Comparison of ENCODE assay signal across 22 mouse cellular contexts in genomic region chr17:25045281-25045680, GRCm38 (mm10). TPM values are rescaled to one million over a fixed set of nuclear protein-coding genes. Genes with fewer than 3 reads are reported as not detected.
A peak's percentile ranks its signal among the peaks of the same experiment; 100 is the strongest.
DNase-seq lines count a peak whose midpoint lies in the region; TF ChIP-seq lines count a peak whose summit lies in the region.
"Had no signal": no experiment of that assay in that cellular context is flagged by ENCODE, and none has a peak within 500 bp of the region (broad histone marks: within the 10 kb centered on the region; RNA-seq: fewer than 3 reads in every experiment).

No protein-coding gene starts in this region.

- no peaks in the 10 kb centered on the region for H3K36me3 ChIP-seq in heart, adult 2 months (ENCODE audit: control insufficient read depth, insufficient read depth, low read length)
- H3K36me3 ChIP-seq in spleen, adult 2 months (ENCODE audit: control insufficient read depth, insufficient read depth, low read length), result peaks cover 2% of the 10 kb centered on the region
- peaks cover 18 to 47% of the 10 kb centered on the region in 2 experiments for H3K36me3 ChIP-seq in CH12.LX (replicated peaks in 1 of 2; ENCODE audit: control insufficient read depth in 1 of 2, insufficient read depth in 1 of 2, low read length in 1 of 2)
- peaks cover 8% of the 10 kb centered on the region; the same call in 1 of the 2 replicates for H3K36me3 ChIP-seq in splenic B cell, adult 2 months (ENCODE audit: control insufficient read depth, insufficient read depth, low read length, poor library complexity, severe bottlenecking)

- H3K9ac ChIP-seq in heart, adult 2 months (ENCODE audit: low read depth, low read length), result no peak overlapping the region
- 0 out of 2 replicates have a peak overlapping the region, but pooled peaks have one; percentile 7 for H3K9ac ChIP-seq in CH12.LX (ENCODE audit: insufficient read depth, low read depth)
- H3K9ac ChIP-seq: embryonic facial prominence, embryonic 13.5 days; forebrain, embryonic 13.5 days; forebrain, postnatal 0 days; heart, embryonic 13.5 days; hindbrain, embryonic 13.5 days had no signal

- in situ Hi-C loops in CH12.LX (cut with MboI; ENCODE audit: low pct_ligation_motif_present, low pct_unique_long_range_greater_than_20kb, low sequenced_read_pairs), result no loop called here

- TF ChIP-seq EP300 in heart, adult 2 months (IDR thresholded peaks at IDR 0.05; ENCODE audit: insufficient read depth, low read depth, low read length), result no peak
- 0 out of 2 replicates have a peak, but pooled peaks have one; percentile 2 for TF ChIP-seq EP300 in CH12.LX (IDR thresholded peaks at IDR 0.05; ENCODE audit: low read length)

- H3K4me1 ChIP-seq in heart, adult 2 months (ENCODE audit: control insufficient read depth, insufficient read depth, low read length), result peaks cover 5% of the 10 kb centered on the region
- H3K4me1 ChIP-seq in spleen, adult 2 months (ENCODE audit: control insufficient read depth, insufficient read depth, insufficient read length), result peaks cover 24% of the 10 kb centered on the region; the same call in 1 of the 2 replicates
- peaks cover 30 to 61% of the 10 kb centered on the region in 2 experiments for H3K4me1 ChIP-seq in CH12.LX (ENCODE audit: control insufficient read depth in 1 of 2, insufficient read depth in 2 of 2)
- H3K4me1 ChIP-seq: embryonic facial prominence, embryonic 13.5 days; forebrain, embryonic 13.5 days; heart, embryonic 13.5 days; hindbrain, embryonic 13.5 days had no signal

- TF ChIP-seq RAD21 in CH12.LX (IDR thresholded peaks at IDR 0.05; ENCODE audit: low read depth, low read length), result no peak

- WGBS in heart, adult 2 months, result 69% methylated on average over 4 of the region's 4 CpGs
- WGBS in spleen, adult 2 months, result 61% methylated on average over 4 of the region's 4 CpGs

- H3K4me3 ChIP-seq in heart, adult 2 months, result no peak overlapping the region
- H3K4me3 ChIP-seq in spleen, adult 2 months (ENCODE audit: extremely low read depth, insufficient read depth, insufficient read length), result peak overlapping the region; percentile 7; the same call in 1 of the 2 replicates
- peak overlapping the region in 2 of 3 experiments; percentile 28 to 51 for H3K4me3 ChIP-seq in CH12.LX (replicated peaks in 1 of 3; ENCODE audit: low read depth in 2 of 3, low read length in 2 of 3, poor library complexity in 1 of 3)
- H3K4me3 ChIP-seq: embryonic facial prominence, embryonic 13.5 days; forebrain, embryonic 13.5 days; heart, embryonic 13.5 days; hindbrain, embryonic 13.5 days had no signal

- intact Hi-C loops in heart, adult 2 months (cut with DNase I), result no loop called here

- H3K4me2 ChIP-seq in CH12.LX (ENCODE audit: insufficient read depth, low read depth, poor library complexity, severe bottlenecking), result peak overlapping the region; percentile 75
- H3K4me2 ChIP-seq: embryonic facial prominence, embryonic 13.5 days; forebrain, embryonic 13.5 days; heart, embryonic 13.5 days; hindbrain, embryonic 13.5 days had no signal

- TF ChIP-seq POLR2A in heart, adult 2 months (IDR thresholded peaks at IDR 0.05; ENCODE audit: insufficient read depth, low read depth, low read length), result no peak
- no peak for TF ChIP-seq POLR2A in spleen, adult 2 months (IDR thresholded peaks at IDR 0.05; ENCODE audit: low read depth, low read length)
- no peak; the same call in 1 of the 2 replicates for TF ChIP-seq POLR2A in CH12.LX (IDR thresholded peaks at IDR 0.05; ENCODE audit: low read depth, low read length)

- peak overlapping the region; percentile 18 for H3K27ac ChIP-seq in heart, adult 2 months
- H3K27ac ChIP-seq in spleen, adult 2 months (ENCODE audit: insufficient read depth, low read length), result peak overlapping the region; percentile 79
- H3K27ac ChIP-seq in CH12.LX (ENCODE audit: insufficient read depth, low read depth), result peak overlapping the region; percentile 84
- H3K27ac ChIP-seq: embryonic facial prominence, embryonic 13.5 days; forebrain, embryonic 13.5 days; heart, embryonic 13.5 days; hindbrain, embryonic 13.5 days; hindbrain, postnatal 0 days had no signal

- dilution Hi-C loops in CH12.LX (cut with MboI; ENCODE audit: extremely low pct_ligation_motif_present, extremely low pct_unique_long_range_greater_than_20kb, low sequenced_read_pairs), result no loop called here

- H3K27me3 ChIP-seq in heart, adult 2 months (ENCODE audit: control insufficient read depth, insufficient read depth, low read length), result no peaks in the 10 kb centered on the region
- no peaks in the 10 kb centered on the region for H3K27me3 ChIP-seq in spleen, adult 2 months (ENCODE audit: control insufficient read depth, insufficient read depth, low read length)
- no peaks in the 10 kb centered on the region for H3K27me3 ChIP-seq in CH12.LX (replicated peaks)
- no peaks in the 10 kb centered on the region for H3K27me3 ChIP-seq in splenic B cell, adult 2 months (ENCODE audit: control insufficient read depth, insufficient read depth, low read length, poor library complexity, severe bottlenecking)
- H3K27me3 ChIP-seq: embryonic facial prominence, embryonic 13.5 days; forebrain, embryonic 13.5 days; heart, embryonic 13.5 days; hindbrain, embryonic 13.5 days had no signal

- no peaks in the 10 kb centered on the region for H3K9me3 ChIP-seq in CH12.LX (replicated peaks; ENCODE audit: low read length)
- H3K9me3 ChIP-seq: embryonic facial prominence, embryonic 13.5 days; forebrain, embryonic 13.5 days; heart, embryonic 13.5 days; hindbrain, embryonic 13.5 days had no signal

- DNase-seq in heart, adult 2 months, result no peak
- DNase-seq in heart, adult 8-10 months (ENCODE audit: low spot score), result no peak
- peak; percentile 23 to 33 for DNase-seq in spleen, adult 2 months (ENCODE audit: low read depth in 1 of 2, low spot score in 2 of 2)
- DNase-seq in spleen, postnatal 14 days (ENCODE audit: low spot score in 2 of 2), result no peak
- DNase-seq in CH12.LX (ENCODE audit: extremely low read depth), result peak; percentile 81
- DNase-seq in splenic B cell, adult 2 months (ENCODE audit: low read depth, low spot score), result peak; percentile 73
- no peak for DNase-seq in right cerebral cortex, postnatal 36 days (ENCODE audit: low spot score in 2 of 2)
- DNase-seq: adrenal gland, postnatal 10 days; cerebellum, adult 18-20 months; cerebellum, adult 9-11 months; cerebellum, postnatal 36 days; forebrain, postnatal 0 days; gastrocnemius, postnatal 36 days; heart, adult 18-20 months; heart, postnatal 10 days had no signal

- TF ChIP-seq CTCF in heart, adult 2 months (IDR thresholded peaks at IDR 0.05), result no peak
- no peak for TF ChIP-seq CTCF in spleen, adult 2 months (IDR thresholded peaks at IDR 0.05; ENCODE audit: extremely low read depth, insufficient read depth, insufficient read length, insufficient replicate concordance)
- no peak for TF ChIP-seq CTCF in CH12.LX (conservative IDR thresholded peaks at IDR 0.05 in 1 of 2, IDR thresholded peaks at IDR 0.05 in 1 of 2; ENCODE audit: low read depth in 2 of 2, low read length in 2 of 2)

- no peaks in the 10 kb centered on the region for H3K79me2 ChIP-seq in heart, adult 2 months (replicated peaks; ENCODE audit: control insufficient read depth, insufficient read depth, low read length)
- H3K79me2 ChIP-seq in CH12.LX (replicated peaks; ENCODE audit: control insufficient read depth, extremely low read depth, insufficient read depth, poor library complexity, severe bottlenecking), result no peaks in the 10 kb centered on the region

TF ChIP-seq in CH12.LX, 34 proteins besides CTCF, POLR2A, EP300 and RAD21 (continues in another document):
- TF ChIP-seq ETS1 (conservative IDR thresholded peaks at IDR 0.05; ENCODE audit: low read depth, low read length), result no peak; the same call in 1 of the 2 replicates
- peak; percentile 54; the same call in 1 of the 2 replicates for TF ChIP-seq JUND (conservative IDR thresholded peaks at IDR 0.05; ENCODE audit: low read depth, low read length)
- peak; percentile 14; the same call in 1 of the 2 replicates for TF ChIP-seq TCF12 (IDR thresholded peaks at IDR 0.05; ENCODE audit: low read depth, low read length)
- no peak for TF ChIP-seq POLR2AphosphoS2 (IDR thresholded peaks at IDR 0.05; ENCODE audit: low read depth, low read length)
- TF ChIP-seq MEF2A (IDR thresholded peaks at IDR 0.05; ENCODE audit: borderline replicate concordance, low read depth, low read length), result no peak
- no peak for TF ChIP-seq MYC (IDR thresholded peaks at IDR 0.05; ENCODE audit: low read depth, low read length)
- TF ChIP-seq UBTF (IDR thresholded peaks at IDR 0.05; ENCODE audit: low read depth, low read length), result no peak
- TF ChIP-seq USF2 (conservative IDR thresholded peaks at IDR 0.05; ENCODE audit: low read depth, low read length), result no peak
- no peak for TF ChIP-seq IRF4 (IDR thresholded peaks at IDR 0.05; ENCODE audit: low read depth, low read length)
- no peak; the same call in 1 of the 2 replicates for TF ChIP-seq NELFE (IDR thresholded peaks at IDR 0.05; ENCODE audit: low read depth, low read length)
- no peak for TF ChIP-seq MAZ (IDR thresholded peaks at IDR 0.05; ENCODE audit: low read depth, low read length)
- TF ChIP-seq MAFK (IDR thresholded peaks at IDR 0.05; ENCODE audit: insufficient replicate concordance, low read length), result no peak
- TF ChIP-seq ZKSCAN1 (IDR thresholded peaks at IDR 0.05; ENCODE audit: borderline replicate concordance, low read depth, low read length), result no peak
- TF ChIP-seq ELF1 (IDR thresholded peaks at IDR 0.05; ENCODE audit: low read depth, low read length), result 0 out of 2 replicates have a peak, but pooled peaks have one; percentile 5

RNA-seq across cellular contexts. Expression of gene Ift140, which starts 29.4 kb away (rescaled TPM):
- total RNA-seq in heart, adult 2 months (2021), result 1 to 10 TPM; 3.1 to 5.0 TPM
- polyA plus RNA-seq in heart, adult 2 months (2012; rRNA removed), result 4.6 and 5.2 TPM in 2 replicates
- total RNA-seq in heart, adult 8-10 months (2022), result 1 to 10 TPM; 3.5 to 6.3 (median 4.5) TPM
- polyA plus RNA-seq in spleen, adult 2 months (2012; rRNA removed), result 31.5 and 33.2 TPM in 2 replicates
- total RNA-seq in CH12.LX (2012; rRNA removed) (16.6 and 24.4 TPM in 2 replicates), CH12.LX (2014; rRNA removed) (26.4 and 27.0 TPM in 2 replicates)
- polyA plus RNA-seq in CH12.LX (2012; ENCODE audit: insufficient read length, low read depth), result 33.4 and 34.8 TPM in 2 replicates

RNA-seq across cellular contexts. Expression of gene Cramp1l, which starts 29.7 kb away (rescaled TPM):
- total RNA-seq in heart, adult 2 months (2021), result 1 to 10 TPM; 9.4 to 9.8 TPM
- 9.6 and 13.7 TPM in 2 replicates for polyA plus RNA-seq in heart, adult 2 months (2012; rRNA removed)
- total RNA-seq in heart, adult 8-10 months (2022), result 10 to 100 TPM in 1 of 4 experiments, 1 to 10 TPM in 3; 9.4 to 11.3 (median 9.6) TPM
- polyA plus RNA-seq in spleen, adult 2 months (2012; rRNA removed), result 12.6 and 15.3 TPM in 2 replicates
- total RNA-seq in CH12.LX (2012; rRNA removed) (4.3 and 4.4 TPM in 2 replicates), CH12.LX (2014; rRNA removed) (2.0 and 2.1 TPM in 2 replicates)
- polyA plus RNA-seq in CH12.LX (2012; ENCODE audit: insufficient read length, low read depth), result 6.8 and 6.9 TPM in 2 replicates

RNA-seq across cellular contexts. Expression of gene Tmem204, which starts 38.1 kb away (rescaled TPM):
- total RNA-seq in heart, adult 2 months (2021), result 10 to 100 TPM; 40.0 to 45.1 TPM
- polyA plus RNA-seq in heart, adult 2 months (2012; rRNA removed), result 77.3 and 82.0 TPM in 2 replicates
- total RNA-seq in heart, adult 8-10 months (2022), result 10 to 100 TPM; 29.7 to 45.6 (median 39.3) TPM
- polyA plus RNA-seq in spleen, adult 2 months (2012; rRNA removed), result 37.6 and 46.7 TPM in 2 replicates
- 0.08 TPM in 1 of 2 replicates, not detected in the other for total RNA-seq in CH12.LX (2012; rRNA removed)
- total RNA-seq in CH12.LX (2014; rRNA removed), result not detected in 2 replicates
- 1.6 and 1.9 TPM in 2 replicates for polyA plus RNA-seq in CH12.LX (2012; ENCODE audit: insufficient read length, low read depth)
- total RNA-seq: hematopoietic stem cell, adult 5-6 weeks; MEL had no signal

Comparison
In these comparisons a context has a peak if more than half of its experiments do, and no peak if none do; other contexts are left out.
1. DNase-seq: peak in spleen, adult 2 months (2 of 2), CH12.LX (single experiment) and splenic B cell, adult 2 months (single experiment); none in heart, adult 2 months (0 of 2), heart, adult 8-10 months (single experiment), spleen, postnatal 14 days (0 of 2) and right cerebral cortex, postnatal 36 days (0 of 2).
2. H3K27ac ChIP-seq: peak in every context shown above with its lines; median percentile 84 in CH12.LX; 79 in spleen, adult 2 months; 18 in heart, adult 2 months.
3. RNA of gene Tmem204, which starts 38.1 kb away (total RNA-seq): 40.0 to 45.1 TPM in heart, adult 2 months and 29.7 to 45.6 TPM in heart, adult 8-10 months; 0.08 TPM in CH12.LX; every median in the first group is over 10 times any median in the second.